Comparison of ENCODE assay signal across 8 mouse cellular contexts in genomic region chr4:134252911-134253721, GRCm38 (mm10). TPM values are rescaled to one million over a fixed set of nuclear protein-coding genes. Genes with fewer than 3 reads are reported as not detected.
DNase-seq lines count a peak whose midpoint lies in the region; ATAC-seq and TF ChIP-seq lines count a peak whose summit lies in the region.

No protein-coding gene starts in this region.

- H3K9me3 ChIP-seq in lung, embryonic 16.5 days (ENCODE audit: control insufficient read depth, low read length): no peaks in the 10 kb centered on the region
- H3K9me3 ChIP-seq in hindbrain, embryonic 11.5 days (ENCODE audit: control insufficient read depth, low read length): no peaks in the 10 kb centered on the region
- no peaks in the 10 kb centered on the region for H3K9me3 ChIP-seq in limb, embryonic 14.5 days (ENCODE audit: control insufficient read depth, low read length)
- no peaks in the 10 kb centered on the region for H3K9me3 ChIP-seq in stomach, embryonic 15.5 days

- peaks cover 40% of the 10 kb centered on the region for H3K4me1 ChIP-seq in lung, embryonic 16.5 days (replicated peaks; ENCODE audit: control insufficient read depth, insufficient read depth, low read length)
- peaks cover 35% of the 10 kb centered on the region for H3K4me1 ChIP-seq in hindbrain, embryonic 11.5 days (replicated peaks; ENCODE audit: control insufficient read depth, insufficient read depth, low read length)
- peaks cover 34% of the 10 kb centered on the region for H3K4me1 ChIP-seq in limb, embryonic 14.5 days (ENCODE audit: control insufficient read depth, insufficient read depth, low read length)
- peaks cover 51% of the 10 kb centered on the region for H3K4me1 ChIP-seq in stomach, embryonic 15.5 days

- no peak for ATAC-seq in lung, embryonic 16.5 days (ENCODE audit: low read depth)
- ATAC-seq in hindbrain, embryonic 11.5 days (ENCODE audit: low FRiP score): no peak
- ATAC-seq in limb, embryonic 14.5 days (ENCODE audit: low FRiP score, low read depth): no peak
- no peak for ATAC-seq in stomach, embryonic 15.5 days (ENCODE audit: insufficient read depth, low FRiP score, low read depth)

- 20% methylated on average over 15 of the region's 15 CpGs for WGBS in lung, embryonic 16.5 days
- 4% methylated on average over 15 of the region's 15 CpGs for WGBS in hindbrain, embryonic 11.5 days
- WGBS in limb, embryonic 14.5 days: 15% methylated on average over 15 of the region's 15 CpGs
- WGBS in stomach, embryonic 15.5 days: 28% methylated on average over 15 of the region's 15 CpGs

- peak overlapping the region; percentile 77 for H3K27ac ChIP-seq in lung, embryonic 16.5 days (ENCODE audit: low read length)
- no peak overlapping the region for H3K27ac ChIP-seq in hindbrain, embryonic 11.5 days (ENCODE audit: low read depth, low read length)
- 0 out of 2 replicates have a peak overlapping the region, but pooled peaks have one; percentile 8 for H3K27ac ChIP-seq in limb, embryonic 14.5 days (replicated peaks; ENCODE audit: low read depth, low read length)
- 0 out of 2 replicates have a peak overlapping the region, but pooled peaks have one; percentile 1 for H3K27ac ChIP-seq in stomach, embryonic 15.5 days

- peak overlapping the region; percentile 51 for H3K4me3 ChIP-seq in lung, embryonic 16.5 days (ENCODE audit: low read length)
- peak overlapping the region; percentile 19; the same call in 1 of the 2 replicates for H3K4me3 ChIP-seq in hindbrain, embryonic 11.5 days (ENCODE audit: low read depth, low read length)
- H3K4me3 ChIP-seq in limb, embryonic 14.5 days (replicated peaks; ENCODE audit: low read length): peak overlapping the region; percentile 53
- H3K4me3 ChIP-seq in stomach, embryonic 15.5 days (replicated peaks): peak overlapping the region; percentile 47

- H3K4me2 ChIP-seq in lung, embryonic 16.5 days (ENCODE audit: low read depth, low read length): peak overlapping the region; percentile 86
- peak overlapping the region; percentile 27 for H3K4me2 ChIP-seq in hindbrain, embryonic 11.5 days (replicated peaks; ENCODE audit: low read depth, low read length)
- H3K4me2 ChIP-seq in limb, embryonic 14.5 days (replicated peaks; ENCODE audit: low read depth, low read length, severe bottlenecking): peak overlapping the region; percentile 41
- peak overlapping the region; percentile 43 for H3K4me2 ChIP-seq in stomach, embryonic 15.5 days

- TF ChIP-seq POLR2A in limb, embryonic 14.5 days (IDR thresholded peaks at IDR 0.05; ENCODE audit: borderline replicate concordance, extremely low read depth, insufficient read depth, insufficient read length): no peak

- DNase-seq in lung, postnatal 14 days: no peak
- DNase-seq in hindbrain, embryonic 11.5 days (ENCODE audit: low spot score): peak; percentile 45
- no peak for DNase-seq in limb, embryonic 14.5 days (ENCODE audit: low spot score)
- DNase-seq in c-Kit-positive CD71-positive TER-119-positive erythroid progenitor cells, embryonic 14.5 days (ENCODE audit: low spot score): no peak
- DNase-seq in cerebellum, adult 18-20 months: no peak
- no peak for DNase-seq in gastrocnemius, postnatal 25 days

- peaks cover 50% of the 10 kb centered on the region for H3K27me3 ChIP-seq in lung, embryonic 16.5 days (ENCODE audit: control insufficient read depth, insufficient read depth, low read depth, low read length)
- H3K27me3 ChIP-seq in hindbrain, embryonic 11.5 days (ENCODE audit: control insufficient read depth, insufficient read depth, low read length): peaks cover 47% of the 10 kb centered on the region
- peaks cover 58% of the 10 kb centered on the region for H3K27me3 ChIP-seq in limb, embryonic 14.5 days (ENCODE audit: control insufficient read depth, insufficient read depth, low read length)
- peaks cover 44% of the 10 kb centered on the region for H3K27me3 ChIP-seq in stomach, embryonic 15.5 days (replicated peaks)

- no peaks in the 10 kb centered on the region for H3K36me3 ChIP-seq in lung, embryonic 16.5 days (ENCODE audit: control insufficient read depth, insufficient read depth, low read length)
- H3K36me3 ChIP-seq in hindbrain, embryonic 11.5 days (ENCODE audit: control insufficient read depth, insufficient read depth, low read length): no peaks in the 10 kb centered on the region
- no peaks in the 10 kb centered on the region for H3K36me3 ChIP-seq in limb, embryonic 14.5 days (ENCODE audit: control insufficient read depth, insufficient read depth, low read length)
- no peaks in the 10 kb centered on the region for H3K36me3 ChIP-seq in stomach, embryonic 15.5 days

- peak overlapping the region; percentile 61 for H3K9ac ChIP-seq in lung, embryonic 16.5 days (ENCODE audit: low read length)
- no peak overlapping the region for H3K9ac ChIP-seq in hindbrain, embryonic 11.5 days (ENCODE audit: low read depth, low read length)
- H3K9ac ChIP-seq in limb, embryonic 14.5 days (ENCODE audit: low read depth, low read length, severe bottlenecking): peak overlapping the region; percentile 43
- no peak overlapping the region; the same call in 1 of the 2 replicates for H3K9ac ChIP-seq in stomach, embryonic 15.5 days

RNA-seq across cellular contexts. Expression of gene Grrp1, which starts 0.8 kb away (rescaled TPM):
- 9.0 and 11.0 TPM in 2 replicates for polyA plus RNA-seq in lung, embryonic 16.5 days (2015; fragmentation: Nextera tagmentation; extraction: Ambion mirVana)
- 5.1 and 5.7 TPM in 2 replicates for polyA plus RNA-seq in hindbrain, embryonic 11.5 days (2014; fragmentation: Nextera tagmentation; extraction: Ambion mirVana)
- 9.7 and 13.1 TPM in 2 replicates for polyA plus RNA-seq in limb, embryonic 14.5 days (2012; rRNA removed)
- polyA plus RNA-seq in limb, embryonic 14.5 days (2014; fragmentation: Nextera tagmentation; extraction: Ambion mirVana): 5.2 and 5.4 TPM in 2 replicates
- 4.2 and 5.2 TPM in 2 replicates for polyA plus RNA-seq in stomach, embryonic 15.5 days (2015; fragmentation: Nextera tagmentation; extraction: Ambion mirVana)
- 1 to 10 TPM; 3.4 TPM for total RNA-seq in gastrocnemius, postnatal 25 days (2021)

RNA-seq across cellular contexts. Expression of gene Gm30191, which starts 6.4 kb away (rescaled TPM):
- polyA plus RNA-seq in lung, embryonic 16.5 days (2015; fragmentation: Nextera tagmentation; extraction: Ambion mirVana): not detected in 2 replicates
- polyA plus RNA-seq in hindbrain, embryonic 11.5 days (2014; fragmentation: Nextera tagmentation; extraction: Ambion mirVana): 0.42 and 0.56 TPM in 2 replicates
- polyA plus RNA-seq in limb, embryonic 14.5 days (2012; rRNA removed): not detected in 2 replicates
- polyA plus RNA-seq in limb, embryonic 14.5 days (2014; fragmentation: Nextera tagmentation; extraction: Ambion mirVana): not detected in 2 replicates
- polyA plus RNA-seq in stomach, embryonic 15.5 days (2015; fragmentation: Nextera tagmentation; extraction: Ambion mirVana): not detected in 2 replicates
- total RNA-seq in gastrocnemius, postnatal 25 days (2021): not detected

RNA-seq across cellular contexts. Expression of gene Zfp593, which starts 7.7 kb away (rescaled TPM):
- 10.9 and 12.6 TPM in 2 replicates for polyA plus RNA-seq in lung, embryonic 16.5 days (2015; fragmentation: Nextera tagmentation; extraction: Ambion mirVana)
- 18.3 and 20.4 TPM in 2 replicates for polyA plus RNA-seq in hindbrain, embryonic 11.5 days (2014; fragmentation: Nextera tagmentation; extraction: Ambion mirVana)
- polyA plus RNA-seq in limb, embryonic 14.5 days (2012; rRNA removed): 15.8 and 18.1 TPM in 2 replicates
- polyA plus RNA-seq in limb, embryonic 14.5 days (2014; fragmentation: Nextera tagmentation; extraction: Ambion mirVana): 17.3 and 18.9 TPM in 2 replicates
- polyA plus RNA-seq in stomach, embryonic 15.5 days (2015; fragmentation: Nextera tagmentation; extraction: Ambion mirVana): 15.1 and 15.9 TPM in 2 replicates
- total RNA-seq in gastrocnemius, postnatal 25 days (2021): 1 to 10 TPM; 3.3 to 4.4 TPM

RNA-seq across cellular contexts. Expression of gene E130218I03Rik, which starts 9.7 kb away (rescaled TPM):
- polyA plus RNA-seq in lung, embryonic 16.5 days (2015; fragmentation: Nextera tagmentation; extraction: Ambion mirVana): 0.48 and 0.80 TPM in 2 replicates
- 0.20 and 0.32 TPM in 2 replicates for polyA plus RNA-seq in hindbrain, embryonic 11.5 days (2014; fragmentation: Nextera tagmentation; extraction: Ambion mirVana)
- polyA plus RNA-seq in limb, embryonic 14.5 days (2012; rRNA removed): 0.10 TPM in 1 of 2 replicates, not detected in the other
- polyA plus RNA-seq in limb, embryonic 14.5 days (2014; fragmentation: Nextera tagmentation; extraction: Ambion mirVana): 0.67 and 0.76 TPM in 2 replicates
- 0.28 and 0.37 TPM in 2 replicates for polyA plus RNA-seq in stomach, embryonic 15.5 days (2015; fragmentation: Nextera tagmentation; extraction: Ambion mirVana)
- total RNA-seq in gastrocnemius, postnatal 25 days (2021): not detected

RNA-seq across cellular contexts. Expression of gene Cnksr1, which starts 14.9 kb away (rescaled TPM):
- polyA plus RNA-seq in lung, embryonic 16.5 days (2015; fragmentation: Nextera tagmentation; extraction: Ambion mirVana): 12.6 and 14.2 TPM in 2 replicates
- polyA plus RNA-seq in hindbrain, embryonic 11.5 days (2014; fragmentation: Nextera tagmentation; extraction: Ambion mirVana): 0.14 and 0.28 TPM in 2 replicates
- polyA plus RNA-seq in limb, embryonic 14.5 days (2012; rRNA removed): 2.8 and 3.3 TPM in 2 replicates
- 2.0 TPM in 2 replicates for polyA plus RNA-seq in limb, embryonic 14.5 days (2014; fragmentation: Nextera tagmentation; extraction: Ambion mirVana)
- 7.7 and 10.0 TPM in 2 replicates for polyA plus RNA-seq in stomach, embryonic 15.5 days (2015; fragmentation: Nextera tagmentation; extraction: Ambion mirVana)
- total RNA-seq in gastrocnemius, postnatal 25 days (2021): 10 to 100 TPM; 22.8 to 32.8 TPM

Comparison
In these comparisons a context has a peak if more than half of its experiments do, and no peak if none do; other contexts are left out.
1. H3K4me2 ChIP-seq: peak in every context shown above with its lines; median percentile 86 in lung, embryonic 16.5 days; 43 in stomach, embryonic 15.5 days; 41 in limb, embryonic 14.5 days; 27 in hindbrain, embryonic 11.5 days.
2. H3K9ac ChIP-seq: peak in lung, embryonic 16.5 days (single experiment) and limb, embryonic 14.5 days (single experiment); none in hindbrain, embryonic 11.5 days (single experiment) and stomach, embryonic 15.5 days (single experiment).
3. Peak in every context shown above with its lines, with median percentiles within 50 percentile points of each other: H3K4me3 ChIP-seq.